Mouse (Mus musculus) stomach, embryonic 16.5 days (tissue): ENCODE results near the gene Atxn2. TPM values are rescaled to one million over a fixed set of nuclear protein-coding genes. Genes with fewer than 3 reads are reported as not detected.

ENCODE experiments used
- ATAC-seq: fragments of 200-750 bp; cut with Nextera tagmentation; 2 replicates; pipeline ENCODE4 v1.8.0; 2017; ENCODE audit warnings: moderate number of reproducible peaks, moderate TSS enrichment; ENCODE audit not compliant: insufficient read depth, low FRiP score
- H3K27ac ChIP-seq: fragments of 300-500 bp; sonication (generic); 2 replicates; pipeline ENCODE4 v1.5.1; 2014; ENCODE audit warnings: low read length
- H3K27me3 ChIP-seq: fragments of 300-500 bp; sonication (generic); 2 replicates; pipeline ENCODE4 v1.6.1; 2014; ENCODE audit warnings: low read length, control low read depth, mixed read lengths; ENCODE audit not compliant: control insufficient read depth, insufficient read depth
- H3K36me3 ChIP-seq: fragments of 300-500 bp; sonication (generic); 2 replicates; pipeline ENCODE4 v1.6.1; 2014; ENCODE audit warnings: low read length; ENCODE audit not compliant: control insufficient read depth, insufficient read depth
- H3K4me1 ChIP-seq: fragments of 300-500 bp; sonication (generic); 2 replicates; pipeline ENCODE4 v1.6.1; 2014; ENCODE audit warnings: low read length, control low read depth, mixed read lengths; ENCODE audit not compliant: control insufficient read depth, insufficient read depth
- H3K4me2 ChIP-seq: fragments of 300-500 bp; sonication (generic); 2 replicates; pipeline ENCODE4 v1.6.1; 2014; ENCODE audit warnings: low read depth, low read length, mixed read lengths
- H3K4me3 ChIP-seq: fragments of 300-500 bp; sonication (generic); replicated peaks from 2 replicates; pipeline ENCODE4 v1.5.1; 2014; ENCODE audit warnings: mild to moderate bottlenecking, low read length
- H3K9ac ChIP-seq: fragments of 300-500 bp; sonication (generic); 2 replicates; pipeline ENCODE4 v1.6.1; 2014; ENCODE audit warnings: low read length
- H3K9me3 ChIP-seq: fragments of 300-500 bp; sonication (generic); replicated peaks from 2 replicates; pipeline ENCODE4 v1.6.1; 2016; ENCODE audit warnings: low read length, control low read depth; ENCODE audit not compliant: control insufficient read depth
- WGBS: fragments of 180-500 bp; shearing (Covaris S2); extraction: QIAGEN DNeasy Blood & Tissue Kit; methylation state at CpG from one replicate; pipeline ENCODE4 v1.1.7; 2014; 5-methylcytosine and 5-hydroxymethylcytosine counted together
- polyA plus RNA-seq: library from polyadenylated mRNA; unstranded; fragments of >200 nt; fragmentation: Nextera tagmentation; extraction: Ambion mirVana; gene quantifications from 2 replicates; pipeline ENCODE4 v1.2.1, GENCODE M21; 2015

Atxn2 gene
- polyA plus RNA-seq, result 33.1 and 36.6 TPM in 2 replicates

DNA sequence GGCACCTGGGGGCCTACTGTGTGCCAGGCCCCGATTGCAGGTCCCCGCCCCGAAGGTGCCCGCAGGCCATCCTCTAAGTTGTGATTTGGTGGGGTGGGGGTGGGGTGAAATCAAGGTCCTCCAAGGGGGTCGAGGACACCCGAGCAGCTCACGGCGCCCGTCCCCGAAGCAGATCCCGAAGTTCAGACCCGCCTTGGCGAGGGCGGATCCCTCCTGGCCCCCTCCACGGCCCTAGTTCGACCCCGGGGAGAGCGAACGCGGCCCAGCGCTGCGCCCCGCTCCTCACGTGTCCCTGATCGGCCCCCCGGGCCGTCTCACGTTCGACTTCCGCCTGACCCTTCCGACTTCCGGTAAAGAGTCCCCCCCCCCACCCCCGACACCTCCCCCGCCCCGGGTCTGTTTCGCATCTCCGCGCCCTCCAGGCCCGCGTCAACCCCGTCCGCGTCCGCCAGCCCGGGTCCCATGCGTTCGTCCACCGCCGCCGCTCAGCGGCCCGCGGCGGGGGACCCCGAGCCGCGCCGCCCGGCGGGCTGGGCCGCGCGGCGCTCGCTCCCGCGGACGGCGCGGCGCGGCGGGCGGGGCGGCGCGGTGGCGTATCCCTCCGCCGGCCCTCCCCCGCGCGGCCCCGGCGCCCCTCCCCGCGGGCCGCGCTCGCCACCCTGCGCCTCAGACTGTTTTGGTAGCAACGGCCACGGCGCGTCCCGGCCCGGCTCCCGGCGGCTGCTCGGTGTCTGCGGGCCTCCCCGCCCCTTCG is at the start of gene Atxn2:
Gene Atxn2, plus strand, starts transcription at position 164 of the 754 bp plus-strand sequence.
- peak; percentile 79 for ATAC-seq
- Histone ChIP-seq H3K36me3 (no peaks in the 10 kb centered on the region), H3K27ac (peak within 1 kb of the TSS; percentile 95), H3K27me3 (no peaks in the 10 kb centered on the region), H3K9ac (peak within 1 kb of the TSS; percentile 98), H3K9me3 (no peaks in the 10 kb centered on the region), H3K4me3 (peak within 1 kb of the TSS; percentile 99), H3K4me2 (peak within 1 kb of the TSS; percentile 76), H3K4me1 (peaks cover 24% of the 10 kb centered on the region)
- 1% methylated on average over 81 of the region's 103 CpGs for WGBS

DNA sequence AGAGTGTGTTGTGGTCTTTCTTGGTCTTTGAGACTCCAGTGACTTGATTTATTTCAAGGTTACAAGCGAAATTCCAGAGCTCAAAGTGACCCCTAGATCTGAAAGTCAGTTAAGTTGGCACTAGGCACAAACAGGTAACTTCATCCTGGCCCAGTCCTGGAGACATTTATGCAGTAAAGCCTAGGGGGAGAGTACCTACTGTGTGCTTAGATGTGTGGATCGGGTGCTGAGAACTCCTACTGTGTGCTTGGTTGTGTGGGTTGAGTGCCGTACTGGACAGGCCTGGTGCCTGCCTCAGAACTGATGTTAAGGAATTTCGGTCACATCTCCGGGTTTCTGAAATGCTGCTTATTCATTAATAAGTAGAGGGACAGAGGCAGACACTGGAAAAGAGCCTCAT is 49.6 kb upstream of the Atxn2 start:
- Histone ChIP-seq H3K36me3 (peaks cover 8% of the 10 kb centered on the region; the same call in 1 of the 2 replicates), H3K9ac (peak overlapping the region; percentile 89), H3K27ac (no peak overlapping the region), H3K27me3 (no peaks in the 10 kb centered on the region), H3K4me2 (peak overlapping the region; percentile 88), H3K4me3 (peak overlapping the region; percentile 73), H3K9me3 (no peaks in the 10 kb centered on the region), H3K4me1 (0 out of 2 replicates have a peak, but pooled peaks cover 10% of the 10 kb centered on the region)
- WGBS, result 78% methylated on average over 5 of the region's 5 CpGs
- no peak for ATAC-seq

DNA sequence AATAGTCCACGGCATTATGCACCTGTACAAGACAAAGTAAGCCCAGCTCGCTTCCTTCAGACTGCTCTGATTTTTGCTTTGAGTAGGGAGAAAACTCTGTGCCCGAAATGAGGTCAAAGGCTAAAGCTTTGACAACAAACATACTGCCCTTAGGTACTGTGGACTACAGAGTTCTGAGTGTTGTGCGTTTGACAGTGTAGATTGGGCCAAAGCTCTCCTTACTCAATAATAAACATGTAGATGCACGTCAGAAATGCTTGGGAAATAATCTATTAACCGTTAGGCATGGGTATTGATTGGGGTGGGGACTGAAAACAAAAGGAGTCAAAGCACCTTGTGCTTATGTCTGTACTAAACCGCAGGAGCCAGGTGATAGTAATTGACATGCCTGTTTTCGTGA is 47.7 kb upstream of the Atxn2 start:
- ATAC-seq, result no peak
- Histone ChIP-seq H3K36me3 (peaks cover 8% of the 10 kb centered on the region; the same call in 1 of the 2 replicates), H3K27ac (no peak overlapping the region), H3K9me3 (no peaks in the 10 kb centered on the region), H3K4me1 (0 out of 2 replicates have a peak, but pooled peaks cover 10% of the 10 kb centered on the region), H3K27me3 (no peaks in the 10 kb centered on the region), H3K4me2 (no peak overlapping the region), H3K4me3 (no peak overlapping the region), H3K9ac (no peak overlapping the region)
- WGBS, result 79% methylated on average over 8 of the region's 8 CpGs

DNA sequence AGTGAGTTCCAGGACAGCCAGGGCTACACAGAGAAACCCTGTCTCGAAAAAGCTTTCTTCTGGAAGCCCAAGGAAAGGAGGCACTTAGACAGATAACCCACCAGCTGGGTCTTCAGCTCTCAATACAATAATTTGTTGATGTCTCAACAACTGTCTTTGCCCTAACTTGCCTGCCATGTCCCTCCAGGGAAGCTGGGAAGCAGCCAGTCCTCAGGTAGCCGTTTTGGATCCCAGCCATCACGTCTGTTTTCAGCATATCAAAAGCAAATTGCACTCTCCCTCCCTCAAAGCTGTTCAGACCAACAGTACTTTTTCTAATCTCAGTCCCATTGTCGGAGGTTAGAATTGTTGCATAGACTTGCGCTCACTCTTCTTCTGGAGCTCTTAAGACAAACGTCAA is 47.1 kb upstream of the Atxn2 start:
- ATAC-seq, result no peak
- Histone ChIP-seq H3K27ac (no peak overlapping the region), H3K4me2 (no peak overlapping the region), H3K4me1 (0 out of 2 replicates have a peak, but pooled peaks cover 10% of the 10 kb centered on the region), H3K4me3 (no peak overlapping the region), H3K9me3 (no peaks in the 10 kb centered on the region), H3K27me3 (no peaks in the 10 kb centered on the region), H3K9ac (no peak overlapping the region), H3K36me3 (peaks cover 8% of the 10 kb centered on the region; the same call in 1 of the 2 replicates)
- 80% methylated on average over 6 of the region's 6 CpGs for WGBS

DNA sequence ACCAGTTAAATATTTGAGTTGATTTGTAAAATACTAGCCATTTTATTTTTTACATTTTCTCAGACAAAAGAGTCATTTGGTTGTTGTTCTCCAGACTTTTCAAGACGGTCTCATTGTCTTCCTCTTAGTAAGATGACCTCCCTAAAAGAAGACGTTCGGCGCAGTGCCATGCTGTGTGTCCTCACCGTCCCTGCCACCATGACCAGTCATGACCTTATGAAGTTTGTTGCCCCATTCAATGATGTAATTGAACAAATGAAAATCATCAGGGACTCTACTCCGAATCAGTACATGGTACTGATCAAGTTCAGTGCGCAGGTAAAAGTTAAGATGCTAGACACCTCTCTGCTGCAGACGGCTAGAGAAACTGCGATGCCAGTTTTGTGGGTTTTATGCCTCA is 46.2 kb upstream of the Atxn2 start:
- Histone ChIP-seq H3K4me2 (no peak overlapping the region), H3K9ac (no peak overlapping the region), H3K9me3 (no peaks in the 10 kb centered on the region), H3K4me3 (no peak overlapping the region), H3K27me3 (no peaks in the 10 kb centered on the region), H3K27ac (no peak overlapping the region), H3K36me3 (peaks cover 8% of the 10 kb centered on the region; the same call in 1 of the 2 replicates), H3K4me1 (0 out of 2 replicates have a peak, but pooled peaks cover 10% of the 10 kb centered on the region)
- ATAC-seq, result no peak
- WGBS, result 97% methylated on average over 9 of the region's 9 CpGs

DNA sequence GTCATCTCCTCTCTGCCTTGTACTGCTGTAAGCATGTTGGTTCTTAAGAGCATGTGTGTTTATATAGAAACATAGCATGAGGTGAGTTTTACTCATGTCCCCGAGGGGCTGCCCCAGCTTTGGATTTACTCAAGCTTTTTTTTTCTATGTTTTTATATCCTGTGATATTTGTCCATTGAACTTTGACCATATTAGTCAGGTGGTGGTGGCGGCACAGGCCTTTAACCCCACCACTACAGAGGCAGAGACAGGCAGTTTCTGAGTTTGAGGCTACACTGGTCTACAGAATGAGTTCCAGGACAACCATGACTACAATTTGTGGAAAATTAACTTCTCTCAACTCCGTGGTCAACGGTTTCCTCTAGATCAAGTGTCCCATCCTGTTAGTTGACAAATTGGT is 44.1 kb upstream of the Atxn2 start:
- Histone ChIP-seq H3K36me3 (peaks cover 8% of the 10 kb centered on the region), H3K27me3 (no peaks in the 10 kb centered on the region), H3K27ac (no peak overlapping the region), H3K9ac (no peak overlapping the region), H3K4me1 (no peaks in the 10 kb centered on the region), H3K9me3 (no peaks in the 10 kb centered on the region), H3K4me2 (no peak overlapping the region), H3K4me3 (no peak overlapping the region)
- WGBS, result 74% methylated on average over 4 of the region's 4 CpGs
- no peak for ATAC-seq

DNA sequence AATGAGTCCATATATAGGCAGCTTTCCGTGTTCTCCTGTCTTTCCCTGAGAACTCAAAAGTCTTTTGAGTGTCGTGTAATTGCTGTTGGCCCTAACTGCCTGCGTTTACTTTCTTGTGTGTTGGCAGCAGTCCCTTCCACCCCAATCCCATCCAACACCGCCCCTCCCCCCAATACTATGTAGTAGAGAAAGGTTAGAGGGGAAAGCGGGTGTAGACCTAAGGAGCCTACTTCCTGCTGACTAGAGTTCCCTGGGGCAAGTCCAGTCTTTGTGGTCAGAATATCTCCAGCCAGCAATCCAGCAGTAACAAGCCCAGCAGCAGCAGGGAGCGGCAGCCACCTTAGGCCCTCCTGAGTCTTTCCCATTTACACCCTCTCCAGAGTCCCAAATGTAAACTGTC is 42.7 kb upstream of the Atxn2 start:
- no peaks in the 10 kb centered on the region for H3K27me3 ChIP-seq
- H3K4me2 ChIP-seq, result no peak overlapping the region
- no peak overlapping the region; the same call in 1 of the 2 replicates for H3K27ac ChIP-seq
- ATAC-seq, result no peak
- H3K4me3 ChIP-seq, result no peak overlapping the region
- H3K9me3 ChIP-seq, result no peaks in the 10 kb centered on the region
- H3K4me1 ChIP-seq, result no peaks in the 10 kb centered on the region
- 59% methylated on average over 6 of the region's 6 CpGs for WGBS
- no peak overlapping the region for H3K9ac ChIP-seq
- H3K36me3 ChIP-seq, result peaks cover 7% of the 10 kb centered on the region

DNA sequence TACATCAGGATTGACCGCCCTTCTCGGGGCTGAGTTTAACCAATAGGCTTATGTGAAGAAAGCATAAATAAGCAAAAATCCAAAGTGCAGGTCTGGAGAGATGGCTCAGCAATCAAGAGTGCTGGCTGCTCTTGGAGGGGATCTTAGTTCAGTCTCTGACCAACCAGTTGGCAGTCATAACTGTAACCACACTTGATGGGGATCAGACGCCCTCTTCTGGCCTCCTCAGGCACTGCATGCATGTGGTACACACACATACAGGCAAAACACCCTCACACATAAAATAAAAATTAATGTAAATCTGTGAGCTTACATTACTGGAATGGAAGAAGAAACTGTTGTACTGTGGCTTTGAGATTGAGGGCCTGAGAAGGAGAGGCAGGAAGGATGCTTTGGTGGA is 40.7 kb upstream of the Atxn2 start:
- no peaks in the 10 kb centered on the region for H3K4me1 ChIP-seq
- no peak overlapping the region for H3K4me2 ChIP-seq
- WGBS, result 83% methylated on average over 3 of the region's 3 CpGs
- no peak overlapping the region for H3K4me3 ChIP-seq
- no peak overlapping the region for H3K9ac ChIP-seq
- H3K36me3 ChIP-seq, result peaks cover 5% of the 10 kb centered on the region; the same call in 1 of the 2 replicates
- no peak for ATAC-seq
- H3K27ac ChIP-seq, result no peak overlapping the region
- H3K9me3 ChIP-seq, result no peaks in the 10 kb centered on the region
- H3K27me3 ChIP-seq, result no peaks in the 10 kb centered on the region

DNA sequence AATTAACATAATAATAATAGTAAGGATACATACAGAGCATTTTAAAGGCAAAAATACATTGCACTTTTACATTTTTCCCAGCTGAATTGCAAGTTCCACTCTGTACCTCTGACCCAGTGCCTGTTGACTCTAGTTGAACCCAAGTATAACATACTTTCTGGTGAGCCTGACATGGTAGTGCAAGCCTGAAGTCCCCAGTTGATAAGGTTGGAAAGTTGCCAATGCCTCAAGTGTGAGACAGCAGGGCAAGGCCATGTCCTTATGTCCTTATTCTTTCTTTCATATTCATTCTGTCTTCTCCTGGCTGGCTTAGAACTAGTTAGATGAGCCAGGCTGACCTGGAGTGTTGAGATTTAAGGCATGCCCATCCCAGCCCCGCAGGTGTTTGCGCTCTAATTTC is 28.9 kb upstream of the Atxn2 start:
- H3K4me1 ChIP-seq, result no peaks in the 10 kb centered on the region
- no peak for ATAC-seq
- no peak overlapping the region for H3K27ac ChIP-seq
- peaks cover 27% of the 10 kb centered on the region for H3K36me3 ChIP-seq
- no peak overlapping the region for H3K9ac ChIP-seq
- 99% methylated on average over 2 of the region's 2 CpGs for WGBS
- H3K27me3 ChIP-seq, result no peaks in the 10 kb centered on the region
- no peaks in the 10 kb centered on the region for H3K9me3 ChIP-seq
- no peak overlapping the region for H3K4me3 ChIP-seq
- no peak overlapping the region for H3K4me2 ChIP-seq
